Mouse (Mus musculus) left cerebral cortex, postnatal 36 days (tissue): ENCODE data around the gene Wdr95. TPM values are rescaled to one million over a fixed set of nuclear protein-coding genes. Genes with fewer than 3 reads are reported as not detected.

Experiments used
- DNase-seq, 2 experiments: peaks; one replicate each; pipeline ENCODE4 v3.0.0; 2021 to 2022; ENCODE audit warnings: low spot score in 2 of 2, mixed read lengths in 1 of 2
- intact Hi-C: fragments of 180-260 bp; cut with DNase I; formaldehyde crosslinking; loops from one replicate; pipeline ENCODE4 v1.15.1; 2025
- total RNA-seq, 2 experiments: library from RNA; stranded (reverse); gene quantifications; 2 replicates each; pipeline ENCODE4 v1.2.3; 2021

Gene Wdr95
- total RNA-seq = 1 to 10 TPM in 1 of 2 experiments, under 1 TPM in 1; 0.91 to 1.7 TPM

DNA sequence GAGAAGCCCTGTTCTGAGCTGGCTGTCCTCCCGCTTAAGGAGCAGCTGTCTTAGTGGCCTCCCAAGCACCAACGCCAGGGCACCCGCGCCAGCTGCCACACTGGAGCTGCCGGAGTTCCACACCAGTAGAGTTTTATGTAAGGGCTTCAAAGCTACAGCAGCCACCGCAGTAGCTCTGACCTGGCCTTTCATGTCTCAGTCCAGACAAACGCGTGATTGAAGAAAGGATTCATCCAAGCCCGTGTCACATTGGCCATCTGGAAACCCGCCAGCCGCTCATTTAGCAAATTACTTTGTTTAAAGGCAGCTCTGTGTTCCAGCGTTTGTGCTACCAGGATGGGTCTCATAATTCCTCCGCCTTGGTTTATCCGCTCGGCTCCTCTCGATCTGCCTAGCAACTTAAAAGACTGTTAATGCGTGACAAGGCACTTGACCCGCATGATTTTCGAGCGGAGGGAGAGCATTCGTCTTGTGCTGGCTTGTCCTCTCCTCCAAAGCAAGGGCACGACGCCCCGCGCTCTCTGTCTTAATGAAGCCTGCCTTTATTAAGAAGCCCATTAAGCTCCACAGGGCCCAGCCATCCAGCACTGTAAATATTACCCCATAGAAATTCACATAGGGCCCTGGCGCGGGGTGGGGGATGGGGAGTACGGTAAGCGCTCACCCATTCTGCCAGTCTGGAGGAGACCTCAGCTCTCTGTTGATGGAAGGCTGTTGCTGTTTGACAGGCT is at the start of gene Wdr95:
Gene Wdr95 (plus strand): TSS at position 681 of the 731 bp plus-strand sequence.
- intact Hi-C loops = loop anchor here (10.0 kb wide), 1 partner anchor 343 kb away; the partner anchor contains the start of genes Hmgb1 and Uspl1
- peak; percentile 47 to 57 for DNase-seq

DNA sequence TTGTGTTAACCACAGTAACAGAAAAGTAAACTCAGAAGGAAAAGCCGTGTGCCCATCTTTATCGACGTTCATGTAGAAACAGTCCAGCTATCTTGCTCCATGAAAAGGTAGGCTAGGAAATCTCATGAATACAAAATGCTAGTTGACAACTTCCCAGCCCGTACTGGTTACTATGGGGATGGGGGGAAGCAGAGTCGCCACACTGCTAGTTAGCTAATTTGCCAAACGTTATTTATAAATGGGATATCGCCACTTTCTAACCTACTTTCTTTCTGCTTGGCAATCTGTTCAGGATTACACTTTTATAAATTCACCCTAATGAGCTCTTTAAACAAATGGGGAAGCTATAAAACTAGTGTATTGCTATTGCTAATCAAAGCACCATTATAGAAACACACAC is 46.6 kb upstream of the Wdr95 start:
- intact Hi-C loops = no loop called here
- no peak for DNase-seq

DNA sequence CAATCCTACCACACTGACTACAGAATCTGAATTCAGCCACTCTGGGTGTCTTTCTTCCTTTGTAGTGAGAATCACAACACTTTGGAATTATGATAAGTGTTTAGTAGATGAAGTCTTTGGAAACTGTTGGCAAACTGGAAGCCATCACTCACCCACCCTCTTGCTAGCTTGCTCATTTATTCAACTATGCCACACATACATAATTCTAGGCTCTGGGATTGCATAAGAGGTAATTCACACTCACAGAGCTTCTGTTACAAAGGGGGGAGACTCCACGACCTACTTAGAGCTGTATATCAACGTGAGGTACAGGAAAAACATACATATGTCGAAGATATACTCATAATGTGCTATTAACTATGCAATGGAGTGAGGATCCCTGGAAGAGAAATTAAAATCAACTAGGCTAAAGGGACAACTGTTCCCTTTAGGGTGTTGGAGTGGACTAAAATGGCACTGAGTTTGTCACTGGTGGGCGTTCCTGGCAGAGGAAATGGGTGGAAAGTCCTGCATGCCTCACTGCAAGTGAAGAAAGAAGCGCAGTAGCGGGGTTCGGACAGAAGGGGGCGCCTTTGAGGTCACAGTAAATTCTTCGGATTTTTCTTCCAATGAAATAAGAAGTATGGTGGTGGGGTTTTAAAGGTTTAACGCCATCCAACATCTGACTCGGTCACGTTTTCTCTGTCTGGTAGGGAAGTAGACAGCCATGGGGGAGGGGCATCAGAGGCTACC is 45.0 kb upstream of the Wdr95 start:
- intact Hi-C loops = no loop called here
- DNase-seq = peak; percentile 44 to 55

GRCm38 (mm10) chr5:149484270-149484669 is 44.2 kb upstream of the Wdr95 start:
- intact Hi-C loops = no loop called here
- DNase-seq = no peak

DNA sequence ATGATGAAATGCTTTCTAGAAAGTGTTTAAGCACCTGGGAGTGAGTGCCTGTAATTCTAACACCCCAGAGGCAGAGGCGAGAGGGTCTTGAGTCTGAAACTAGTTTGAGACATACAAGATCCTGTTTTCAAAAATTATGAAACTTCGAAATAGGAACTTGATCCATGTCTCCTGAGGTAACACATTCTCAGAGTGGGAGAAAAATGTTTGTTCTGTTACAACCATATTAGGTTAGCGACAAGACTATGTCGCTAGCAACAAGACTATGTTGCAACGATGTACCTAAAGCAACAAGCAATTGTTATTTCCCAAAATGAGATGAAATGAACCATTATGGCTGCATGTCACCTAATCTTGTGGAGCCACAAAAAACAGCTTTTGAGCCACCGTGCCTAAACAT is 43.0 kb upstream of the Wdr95 start:
- intact Hi-C loops = loop anchor here (5.0 kb wide), 1 partner anchor 37 kb away; no protein-coding TSS in a partner anchor

DNA sequence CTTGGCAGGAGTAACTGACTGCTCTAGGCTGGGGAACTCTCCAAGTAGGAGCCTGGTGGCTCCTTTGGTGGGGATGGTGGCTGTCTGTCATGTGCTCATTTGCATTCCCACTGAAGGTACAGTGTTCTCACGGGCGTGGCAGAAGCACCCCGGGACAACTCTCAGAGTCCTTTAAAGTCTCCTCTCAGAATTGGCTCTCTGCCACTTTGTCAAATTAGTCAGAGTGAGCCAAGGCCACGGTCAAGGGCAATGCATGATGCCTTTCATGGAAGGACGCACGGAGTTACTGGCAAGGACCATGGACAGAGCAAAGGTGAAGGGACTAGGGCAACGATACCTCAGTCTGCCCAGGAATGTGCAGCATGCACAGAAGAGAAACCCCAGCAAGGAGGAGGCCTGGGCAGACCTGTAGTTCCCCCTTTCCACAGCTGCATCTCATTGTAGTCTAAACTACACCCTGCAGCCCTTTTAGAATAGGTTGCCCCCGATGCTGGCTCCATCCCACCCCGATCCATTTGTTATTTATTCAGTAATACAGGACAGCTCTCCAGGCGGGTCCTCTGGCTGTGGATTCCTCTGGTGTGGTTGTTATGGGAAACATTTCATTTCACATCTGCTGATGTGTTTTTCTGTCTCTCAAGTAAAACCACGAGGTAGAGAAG is 40.0 kb upstream of the Wdr95 start:
- no peak for DNase-seq
- intact Hi-C loops = loop anchor here (5.0 kb wide), 1 partner anchor 34 kb away; no protein-coding TSS in a partner anchor

More for the DNA sequence above, 43.0 kb upstream of the Wdr95 start:
- DNase-seq = no peak

GRCm38 (mm10) chr5:149489136-149489535 is 39.3 kb upstream of the Wdr95 start:
- intact Hi-C loops = loop anchor here (5.0 kb wide), 1 partner anchor 33 kb away; no protein-coding TSS in a partner anchor
- peak; percentile 78 to 81 for DNase-seq

DNA sequence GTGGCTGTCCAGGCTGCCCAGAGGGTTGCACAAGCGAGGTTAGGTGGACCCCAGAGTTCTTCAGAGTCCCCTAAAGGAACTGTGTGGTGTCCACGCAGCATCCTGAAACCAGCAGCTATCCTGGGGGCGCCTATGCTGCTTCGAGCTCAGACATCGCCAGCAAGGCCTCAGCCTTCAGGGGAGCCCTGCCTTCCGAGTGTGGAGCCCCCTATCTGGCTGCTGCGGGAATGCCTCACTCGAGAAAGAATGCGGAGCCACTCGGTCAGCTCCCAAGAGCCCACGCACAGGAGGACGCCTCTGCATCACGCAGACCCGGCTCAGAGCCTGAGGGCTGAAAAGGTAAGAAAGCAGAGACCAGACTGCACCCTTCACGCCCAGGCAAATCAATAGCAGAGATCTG is 38.2 kb upstream of the Wdr95 start:
- DNase-seq = no peak
- intact Hi-C loops = no loop called here

DNA sequence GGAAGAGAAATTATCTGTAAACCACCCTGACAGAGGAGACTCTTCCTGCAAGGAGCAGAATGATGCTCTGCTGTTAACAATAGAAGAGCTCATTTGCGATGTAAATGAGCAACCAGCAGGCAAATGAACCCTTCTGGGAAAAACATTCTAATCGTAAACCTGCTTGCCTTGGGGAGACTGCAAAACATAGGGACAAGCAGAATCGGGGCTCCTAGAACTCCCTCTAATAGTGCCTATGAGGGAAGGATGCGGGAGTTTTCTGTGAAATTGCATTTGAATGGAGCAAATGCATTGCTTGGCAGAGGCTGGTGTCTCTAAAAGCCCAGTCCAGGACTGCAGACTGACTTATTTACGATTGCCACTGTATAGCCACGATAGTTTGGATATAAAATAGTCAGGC is 32.8 kb upstream of the Wdr95 start:
- intact Hi-C loops = no loop called here
- DNase-seq = no peak

DNA sequence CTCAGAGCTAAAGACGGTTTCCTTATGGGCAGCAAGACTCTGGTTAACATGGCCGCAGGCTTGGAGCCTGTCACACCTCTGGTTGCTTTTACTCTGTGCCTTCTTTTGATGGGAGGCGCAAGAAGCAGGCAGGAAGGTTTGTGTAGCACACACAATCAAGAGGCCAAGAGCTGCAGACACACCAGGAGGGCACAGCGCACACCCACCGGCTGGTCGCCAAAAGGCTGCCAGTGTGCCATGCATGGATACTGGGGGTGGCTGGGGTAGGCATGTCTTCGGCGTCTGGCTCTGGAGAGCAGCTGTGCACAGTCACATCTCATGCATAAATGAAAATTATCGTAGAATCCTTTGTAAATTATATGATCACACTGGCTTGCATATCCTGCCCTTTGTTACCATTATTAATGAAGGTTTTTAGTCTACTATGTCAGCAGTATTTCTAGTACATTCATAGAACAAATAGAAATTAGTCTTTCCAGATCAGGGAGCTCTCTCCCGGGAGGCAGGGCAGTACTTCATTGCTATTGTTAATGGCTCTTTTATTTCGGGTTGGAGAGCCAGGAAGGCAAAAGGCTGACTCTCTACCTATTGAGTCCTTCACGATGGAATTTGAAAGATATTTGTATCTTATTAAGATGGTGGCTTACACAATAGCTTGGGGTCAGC is 31.9 kb upstream of the Wdr95 start:
- no peak for DNase-seq
- intact Hi-C loops = no loop called here

- intact Hi-C loops = no loop called here
These were observed 28.5 kb upstream of the Wdr95 start for GRCm38 (mm10) chr5:149499936-149500335.

DNA sequence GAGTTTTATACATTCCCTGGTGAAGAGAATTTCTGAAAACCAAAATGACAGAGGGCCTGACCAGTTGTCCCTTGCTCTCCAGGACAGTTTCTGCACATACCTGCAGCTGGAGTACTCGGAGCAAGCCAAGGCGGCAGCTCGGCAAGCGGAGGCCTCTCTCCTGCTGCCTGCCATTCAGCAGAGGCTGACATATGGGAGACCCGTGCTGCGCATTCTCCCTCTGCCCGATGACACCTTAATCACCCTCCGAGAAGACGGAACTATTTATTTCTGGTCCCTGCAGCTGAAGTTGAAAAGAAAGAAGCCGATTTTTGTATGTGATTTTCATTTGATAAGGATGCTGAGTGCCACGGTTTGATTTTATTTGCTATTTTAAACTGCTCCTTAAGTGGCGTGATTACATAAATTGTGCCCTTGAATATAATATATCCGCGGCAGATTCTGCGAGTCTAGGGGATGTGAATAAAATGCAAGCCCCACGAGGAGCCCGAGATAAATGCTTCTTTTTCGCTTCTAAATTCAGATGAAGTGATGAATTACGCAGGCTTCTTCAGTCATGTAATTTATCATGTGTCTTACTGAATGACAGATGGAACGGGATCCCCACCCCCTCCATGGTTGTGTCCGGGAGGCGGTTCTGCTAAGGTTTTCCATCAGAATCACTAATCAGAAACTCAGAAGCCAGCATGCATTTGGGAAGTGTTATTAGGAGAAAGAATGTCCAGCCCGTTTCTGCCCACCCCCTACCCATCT is 24.9 kb upstream of the Wdr95 start:
- intact Hi-C loops = no loop called here
- peak in 1 of 2 experiments; percentile 23 for DNase-seq

More at GRCm38 (mm10) chr5:149499936-149500335, 28.5 kb upstream of the Wdr95 start:
- DNase-seq = no peak

DNA sequence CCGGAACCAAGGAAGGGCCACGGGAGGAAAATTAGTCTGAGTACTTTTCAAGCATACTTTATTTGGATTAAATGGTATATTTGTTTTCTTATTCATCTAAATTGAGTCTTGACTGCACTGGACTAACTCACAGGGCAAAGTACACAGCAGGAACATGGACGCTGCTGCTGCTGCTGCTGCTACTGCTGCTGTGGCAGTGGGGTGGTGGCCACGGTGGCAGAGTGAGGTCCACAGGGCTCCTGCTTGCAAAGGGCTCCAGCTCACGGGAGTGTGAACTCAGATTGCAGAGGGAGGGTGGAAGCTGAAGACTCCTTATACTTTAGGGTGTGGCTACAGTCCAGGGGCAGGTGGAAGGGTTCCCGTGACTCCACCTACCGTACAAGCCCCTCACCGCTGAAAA is 23.5 kb upstream of the Wdr95 start:
- DNase-seq = no peak
- intact Hi-C loops = no loop called here

- intact Hi-C loops = no loop called here
These were observed 22.4 kb upstream of the Wdr95 start for GRCm38 (mm10) chr5:149506033-149506432.

DNA sequence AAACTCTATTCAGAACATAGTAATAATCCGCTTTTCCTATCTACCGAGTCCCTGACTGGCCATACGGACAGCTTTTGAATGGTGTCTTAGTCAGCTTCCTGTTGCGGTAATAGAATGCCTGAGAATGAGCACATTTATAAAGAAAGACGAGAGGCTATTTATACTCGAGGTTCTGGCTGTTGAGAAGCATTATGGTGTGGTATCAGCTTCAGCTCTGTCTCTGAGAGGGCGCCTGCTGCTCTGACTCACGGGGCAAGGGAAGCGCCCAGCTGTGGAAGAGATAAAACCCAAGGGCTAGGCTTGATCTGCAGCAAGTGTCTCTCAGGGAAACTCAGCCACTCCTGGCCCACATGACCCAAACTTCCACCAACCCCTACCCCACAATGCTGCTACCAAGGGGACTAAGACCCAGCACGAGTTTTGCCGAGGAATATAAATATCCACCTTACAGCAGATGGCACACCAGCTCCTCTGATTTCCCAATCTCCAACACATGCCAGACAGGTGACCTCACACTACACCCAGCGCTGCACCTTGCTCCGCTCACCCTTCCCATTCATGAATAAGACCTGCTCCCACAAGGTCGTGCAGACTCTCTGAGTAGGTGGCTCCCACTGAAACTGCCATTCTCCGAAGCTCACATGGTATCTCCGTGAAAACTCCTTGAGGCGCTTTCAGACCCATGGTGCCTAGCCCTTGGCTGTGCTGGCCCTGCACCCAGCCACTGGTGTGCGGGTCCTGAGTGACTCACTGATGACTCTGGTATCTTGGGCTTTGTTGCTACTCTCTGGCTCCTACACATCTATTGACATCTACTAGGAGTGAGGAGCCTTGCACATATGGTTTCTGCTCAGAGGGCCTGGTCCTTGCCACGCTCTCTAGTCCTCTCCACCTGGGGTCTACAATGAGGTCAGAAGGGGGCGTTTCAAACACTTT is 20.1 kb upstream of the Wdr95 start:
- no peak for DNase-seq
- intact Hi-C loops = no loop called here

More at GRCm38 (mm10) chr5:149506033-149506432, 22.4 kb upstream of the Wdr95 start:
- no peak for DNase-seq

- intact Hi-C loops = no loop called here
- no peak for DNase-seq
These were observed 18.2 kb upstream of the Wdr95 start for GRCm38 (mm10) chr5:149510323-149510722.

DNA sequence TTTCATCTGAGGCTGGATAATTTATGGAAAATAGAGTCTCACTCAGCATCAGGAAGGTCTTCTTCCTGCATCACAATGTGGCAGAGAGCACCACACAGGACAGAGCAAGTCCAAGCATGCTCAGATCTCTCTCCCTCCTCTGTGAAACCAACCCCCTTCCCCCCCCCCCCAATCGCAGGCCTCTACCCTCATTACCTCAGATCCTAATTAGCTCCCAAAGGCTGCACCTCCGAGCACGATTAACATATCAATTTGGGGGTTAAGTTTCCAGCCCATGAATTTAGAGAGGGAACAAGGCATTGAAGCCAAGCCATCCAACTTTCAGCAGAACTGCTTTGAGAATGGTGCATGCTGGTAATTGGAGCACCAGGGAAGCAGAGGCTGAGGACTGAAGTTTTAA is 15.8 kb upstream of the Wdr95 start:
- no peak for DNase-seq
- intact Hi-C loops = no loop called here
